Mouse (Mus musculus) spleen, postnatal 4 days (tissue): ENCODE results near the gene Os9.
"Not testable (repeated sequence)": the region's sequence is repeated elsewhere in the genome, so short reads cannot be mapped to it uniquely, and the experiment has no call there.

ENCODE experiments used
- DNase-seq, 2 experiments: peaks; one replicate each; pipeline ENCODE4 v3.0.0; 2022; ENCODE audit warnings: low spot score in 2 of 2

Os9 gene

GRCm38 (mm10) chr10:127121066-127121477 lies at the start of gene Os9:
Gene Os9, minus strand, starts transcription at chr10:127121131.
- DNase-seq: peak; percentile 95

GRCm38 (mm10) chr10:127170002-127170401 lies 49.1 kb upstream of the Os9 start:
- peak in 1 of 2 experiments; percentile 76 for DNase-seq

- DNase-seq: peak in 1 of 2 experiments; percentile 65
These were observed 46.8 kb upstream of the Os9 start for GRCm38 (mm10) chr10:127167614-127168192.

- peak in 1 of 2 experiments; percentile 68 for DNase-seq
These were observed 46.1 kb upstream of the Os9 start for GRCm38 (mm10) chr10:127166771-127167613.

GRCm38 (mm10) chr10:127166404-127166715 lies 45.4 kb upstream of the Os9 start:
- DNase-seq: no peak

GRCm38 (mm10) chr10:127165654-127166403 lies 44.9 kb upstream of the Os9 start:
- peak; percentile 64 to 81 for DNase-seq

- peak in 1 of 2 experiments; percentile 90 for DNase-seq
These were observed 44.4 kb upstream of the Os9 start for GRCm38 (mm10) chr10:127165354-127165653.

- peak in 1 of 2 experiments; percentile 79 for DNase-seq
These were observed 43.9 kb upstream of the Os9 start, which contains the start of gene B4galnt1 for GRCm38 (mm10) chr10:127164631-127165353. Gene B4galnt1, plus strand, starts transcription at chr10:127165225.

GRCm38 (mm10) chr10:127164190-127164589 lies 43.3 kb upstream of the Os9 start:
- DNase-seq: no peak

- DNase-seq: peak in 1 of 2 experiments; percentile 59
These were observed 41.9 kb upstream of the Os9 start for GRCm38 (mm10) chr10:127162771-127163261.

GRCm38 (mm10) chr10:127160728-127161127 lies 39.8 kb upstream of the Os9 start:
- DNase-seq: no peak

GRCm38 (mm10) chr10:127160081-127160480 lies 39.1 kb upstream of the Os9 start:
- no peak for DNase-seq

- DNase-seq: no peak
These were observed 37.5 kb upstream of the Os9 start for GRCm38 (mm10) chr10:127158471-127158870.

GRCm38 (mm10) chr10:127156511-127156910 lies 35.6 kb upstream of the Os9 start:
- no peak for DNase-seq

- DNase-seq: no peak
These were observed 35.2 kb upstream of the Os9 start for GRCm38 (mm10) chr10:127156089-127156488.

GRCm38 (mm10) chr10:127154652-127155051 lies 33.7 kb upstream of the Os9 start:
- no peak for DNase-seq

- DNase-seq: no peak
These were observed 33.3 kb upstream of the Os9 start for GRCm38 (mm10) chr10:127154241-127154640.

GRCm38 (mm10) chr10:127153323-127153722 lies 32.4 kb upstream of the Os9 start:
- DNase-seq: no peak

- not testable (repeated sequence) for DNase-seq
These were observed 31.6 kb upstream of the Os9 start for GRCm38 (mm10) chr10:127152556-127152955.

- DNase-seq: not testable (repeated sequence)
These were observed 30.3 kb upstream of the Os9 start for GRCm38 (mm10) chr10:127151233-127151632.

GRCm38 (mm10) chr10:127150471-127150872 lies 29.5 kb upstream of the Os9 start:
- no peak for DNase-seq

GRCm38 (mm10) chr10:127147135-127147534 lies 26.2 kb upstream of the Os9 start:
- no peak for DNase-seq
